Mouse (Mus musculus): ENCODE measurements at regions not wholly inside any gene's neighbourhood (a gene's known extent, or its start where the extent isn't known, plus 50 kb on each side); places are given as distances from the start of the nearest gene placed in this dataset.

GRCm38 (mm10) chr8:41717002-41717401 is 300.1 kb upstream of the Frg1 start:
- H3K4me2 ChIP-seq = no peak overlapping the region
- H3K36me3 ChIP-seq (ENCODE audit: control insufficient read depth, insufficient read depth, low read length) = no peaks in the 10 kb centered on the region
- H3K27ac ChIP-seq (ENCODE audit: low read depth, low read length) = no peak overlapping the region
- H3K27me3 ChIP-seq (ENCODE audit: control insufficient read depth, insufficient read depth, low read length) = no peaks in the 10 kb centered on the region
- DNase-seq (ENCODE audit: low spot score, missing footprints) (peak; percentile 47), ATAC-seq (ENCODE audit: low FRiP score) (no peak)
- WGBS = 90% methylated on average over 3 of the region's 3 CpGs
- no peak overlapping the region for H3K9ac ChIP-seq (ENCODE audit: low read length)
- H3K4me1 ChIP-seq (ENCODE audit: control insufficient read depth, insufficient read depth, low read length) = no peaks in the 10 kb centered on the region
- no peak overlapping the region for H3K4me3 ChIP-seq (ENCODE audit: low read depth, low read length)
- no peaks in the 10 kb centered on the region for H3K9me3 ChIP-seq (ENCODE audit: control insufficient read depth, low read length)

DNA sequence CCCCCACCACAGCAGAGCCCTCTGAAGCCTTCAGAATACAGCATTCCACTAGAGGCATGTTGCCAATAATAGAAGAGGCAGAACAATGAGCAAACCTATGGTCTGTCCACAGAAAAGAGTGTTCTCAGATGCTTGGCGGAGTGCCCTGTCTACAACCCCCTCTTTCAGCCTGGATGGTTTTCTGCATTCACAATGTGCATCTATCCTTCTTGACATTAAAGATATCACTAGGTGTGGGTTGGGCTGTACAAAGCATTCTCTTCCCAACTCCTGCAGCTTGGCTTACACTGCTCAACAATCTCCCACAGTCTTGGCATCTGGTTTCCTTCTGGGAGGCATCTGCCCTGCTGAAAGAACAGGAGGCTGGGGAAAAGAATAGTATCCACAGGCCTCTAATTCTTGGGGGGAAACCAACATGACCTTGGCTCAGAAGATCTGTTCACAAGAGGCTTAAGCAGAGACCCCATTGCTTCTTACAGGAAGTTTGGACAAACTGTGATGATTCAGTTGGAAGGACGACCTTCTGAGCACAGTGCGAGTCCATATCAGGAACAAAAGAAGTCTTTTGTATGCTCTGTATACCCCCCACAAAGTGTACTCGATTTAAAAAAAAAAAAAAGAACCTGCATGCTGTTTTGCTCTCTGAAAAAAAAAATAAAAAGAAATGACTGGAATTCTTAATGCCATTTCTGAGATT is 296.9 kb upstream of the Frg1 start:
- Histone ChIP-seq H3K27me3 (ENCODE audit: control insufficient read depth, insufficient read depth, low read length) (no peaks in the 10 kb centered on the region), H3K4me3 (ENCODE audit: low read depth, low read length) (no peak overlapping the region), H3K9me3 (ENCODE audit: control insufficient read depth, low read length) (no peaks in the 10 kb centered on the region), H3K27ac (ENCODE audit: low read depth, low read length) (no peak overlapping the region), H3K4me2 (no peak overlapping the region), H3K9ac (ENCODE audit: low read length) (no peak overlapping the region), H3K4me1 (ENCODE audit: control insufficient read depth, insufficient read depth, low read length) (no peaks in the 10 kb centered on the region), H3K36me3 (ENCODE audit: control insufficient read depth, insufficient read depth, low read length) (no peaks in the 10 kb centered on the region)
- WGBS = 45% methylated on average over 4 of the region's 4 CpGs
- ATAC-seq (ENCODE audit: low FRiP score) (peak; percentile 79), DNase-seq (ENCODE audit: low spot score, missing footprints) (peak; percentile 80)

GRCm38 (mm10) chr8:41703927-41704924 is 287.4 kb upstream of the Frg1 start:
- Histone ChIP-seq H3K4me2 (no peak overlapping the region), H3K9me3 (ENCODE audit: control insufficient read depth, low read length) (no peaks in the 10 kb centered on the region), H3K27ac (ENCODE audit: low read depth, low read length) (no peak overlapping the region), H3K9ac (ENCODE audit: low read length) (no peak overlapping the region), H3K27me3 (ENCODE audit: control insufficient read depth, insufficient read depth, low read length) (no peaks in the 10 kb centered on the region), H3K4me3 (ENCODE audit: low read depth, low read length) (no peak overlapping the region), H3K4me1 (ENCODE audit: control insufficient read depth, insufficient read depth, low read length) (no peaks in the 10 kb centered on the region), H3K36me3 (ENCODE audit: control insufficient read depth, insufficient read depth, low read length) (no peaks in the 10 kb centered on the region)
- ATAC-seq (ENCODE audit: low FRiP score) (peak; percentile 68), DNase-seq (ENCODE audit: low spot score, missing footprints) (no peak)
- 56% methylated on average over 9 of the region's 9 CpGs for WGBS

Data from midbrain, embryonic 11.5 days (tissue).